Mouse (Mus musculus) frontal cortex, postnatal 14 days (tissue): ENCODE measurements around the gene Ak2.

Experiments
- DNase-seq, 2 experiments: peaks; one replicate each; pipeline ENCODE4 v3.0.0; 2022; ENCODE audit warnings: low spot score in 2 of 2

Gene Ak2

GRCm38 (mm10) chr4:129048501-129049305 is 56.9 kb downstream of the Ak2 start:
- peak; percentile 85 to 88 for DNase-seq

- peak in 1 of 2 experiments; percentile 53 for DNase-seq
Observed at GRCm38 (mm10) chr4:129049306-129050011, 57.7 kb downstream of the Ak2 start.

GRCm38 (mm10) chr4:129050365-129050764 is 58.6 kb downstream of the Ak2 start:
- DNase-seq: no peak

DNA sequence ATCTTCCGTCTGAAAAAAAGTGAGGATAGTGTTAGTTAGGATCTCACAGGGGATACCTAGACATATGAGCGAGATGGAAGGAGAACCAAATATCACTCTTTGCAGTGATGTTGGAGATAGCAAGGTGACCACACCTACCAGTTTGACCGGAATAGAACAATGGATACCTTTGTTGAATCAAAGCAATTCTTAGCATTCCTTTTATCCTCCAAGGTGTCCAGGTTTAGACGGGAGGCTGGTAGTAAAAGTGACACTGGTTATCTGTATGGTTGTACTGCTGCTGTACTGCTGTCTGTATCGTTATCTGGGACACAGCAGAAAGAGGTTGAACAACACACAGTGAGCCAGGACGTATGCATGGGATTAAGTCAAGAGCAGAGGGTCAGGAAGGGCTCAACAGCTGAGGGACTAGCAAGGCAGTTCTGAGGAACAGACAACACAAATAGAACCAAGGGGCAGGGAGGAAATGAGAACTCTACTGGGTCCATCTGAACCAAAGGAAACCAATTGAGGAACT is 59.2 kb downstream of the Ak2 start:
- no peak for DNase-seq

GRCm38 (mm10) chr4:129051461-129052183 is 59.9 kb downstream of the Ak2 start:
- no peak for DNase-seq

DNA sequence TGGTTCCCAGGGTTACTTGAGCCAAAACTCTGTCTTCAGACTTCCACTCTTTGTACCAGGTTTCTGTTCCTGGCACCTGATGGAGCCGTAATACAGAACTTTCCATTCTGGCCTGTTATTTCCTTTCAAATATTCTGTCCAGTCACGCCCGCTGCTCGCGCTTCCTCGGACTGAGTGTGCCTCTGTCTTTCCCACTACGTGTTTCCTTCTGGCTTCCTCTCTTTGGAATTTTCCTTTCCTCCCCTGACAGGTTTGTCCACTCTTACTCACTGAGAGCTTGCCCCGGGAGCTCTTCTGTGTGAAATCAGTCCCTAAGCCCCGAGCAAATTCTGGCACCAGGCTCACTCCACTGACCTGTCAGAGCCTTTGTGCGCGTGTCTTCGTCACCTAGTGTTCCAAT is 63.0 kb downstream of the Ak2 start:
- no peak for DNase-seq

DNA sequence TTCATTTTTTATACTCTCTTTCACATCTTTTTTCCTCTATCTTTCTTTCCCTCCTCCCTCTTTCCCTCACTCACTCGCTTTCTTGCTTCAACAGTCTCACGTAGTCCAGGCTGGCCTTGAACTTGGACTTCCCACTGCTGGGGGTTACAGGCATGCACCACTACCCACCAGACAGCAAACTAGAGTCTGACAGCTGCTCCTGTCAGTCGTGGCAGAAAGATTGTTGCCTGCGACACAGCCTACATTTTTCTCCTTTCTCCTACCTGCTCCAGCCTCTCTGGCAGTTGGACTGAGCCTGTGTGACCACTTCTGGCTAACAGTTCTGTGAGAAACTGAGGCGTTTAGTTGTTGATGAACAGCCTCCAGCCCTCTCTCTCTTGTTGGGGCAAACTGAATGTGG is 63.8 kb downstream of the Ak2 start:
- no peak for DNase-seq

- peak; percentile 93 to 96 for DNase-seq
Observed at GRCm38 (mm10) chr4:129057533-129058206, 65.9 kb downstream of the Ak2 start.

DNA sequence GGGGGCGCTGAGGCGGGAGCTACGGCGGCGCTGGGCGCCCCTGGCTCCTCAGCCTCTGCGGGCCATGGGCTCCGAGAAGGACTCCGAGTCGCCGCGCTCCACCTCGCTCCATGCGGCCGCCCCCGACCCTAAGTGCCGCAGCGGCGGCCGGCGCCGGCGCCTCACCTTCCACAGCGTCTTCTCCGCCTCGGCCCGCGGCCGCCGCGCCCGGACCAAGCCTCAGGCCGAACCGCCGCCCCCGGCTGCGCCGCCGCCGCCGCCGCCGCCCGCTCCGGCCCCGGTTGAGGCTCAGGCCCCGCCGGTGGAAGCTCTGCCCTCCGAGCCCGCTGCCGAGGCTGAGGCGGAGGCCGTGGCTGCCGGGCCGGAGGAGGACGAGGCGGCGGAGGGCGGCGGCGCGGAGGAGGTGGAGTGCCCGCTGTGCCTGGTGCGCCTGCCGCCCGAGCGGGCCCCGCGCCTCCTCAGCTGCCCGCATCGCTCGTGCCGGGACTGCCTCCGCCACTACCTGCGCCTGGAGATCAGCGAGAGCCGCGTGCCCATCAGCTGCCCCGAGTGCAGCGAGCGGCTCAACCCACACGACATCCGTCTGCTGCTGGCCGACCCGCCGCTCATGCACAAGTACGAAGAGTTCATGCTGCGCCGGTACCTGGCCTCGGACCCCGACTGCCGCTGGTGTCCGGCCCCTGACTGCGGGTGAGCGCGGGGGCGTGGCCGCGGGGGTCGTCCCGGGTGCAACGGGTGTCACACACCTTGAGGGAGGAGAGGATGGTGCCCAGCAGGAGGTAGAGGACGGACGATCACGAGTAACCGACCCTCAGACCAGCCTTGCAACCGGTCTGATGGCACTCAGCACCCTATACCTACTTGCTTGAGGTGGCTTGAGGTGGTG is 66.7 kb downstream of the Ak2 start, which contains the start of gene Rnf19b:
Rnf19b (plus strand) TSS at position 65 of the 886 bp plus-strand sequence.
- DNase-seq: peak in 1 of 2 experiments; percentile 28

GRCm38 (mm10) chr4:129059125-129059551 is 67.4 kb downstream of the Ak2 start:
- DNase-seq: no peak

GRCm38 (mm10) chr4:129059922-129060321 is 68.2 kb downstream of the Ak2 start:
- no peak for DNase-seq
